Mouse (Mus musculus) G1E (cell line): ENCODE data around the gene Csrnp2. TPM values are rescaled to one million over a fixed set of nuclear protein-coding genes. Genes with fewer than 3 reads are reported as not detected.

ENCODE experiments used
- ATAC-seq: 2 replicates; pipeline ENCODE4 v1.8.0; 2016; ENCODE audit warnings: mild to moderate bottlenecking; ENCODE audit not compliant: insufficient number of reproducible peaks, poor library complexity, low FRiP score, severe bottlenecking; ENCODE audit errors: extremely low read depth
- DNase-seq: peaks from one replicate; pipeline ENCODE4 v3.0.0; 2012; ENCODE audit warnings: low spot score
- H3K27me3 ChIP-seq: 2 replicates; pipeline ENCODE4 v1.6.1; 2012; ENCODE audit warnings: mild to moderate bottlenecking, low read length, inconsistent platforms; ENCODE audit not compliant: insufficient read depth
- H3K36me3 ChIP-seq: replicated peaks from 2 replicates; pipeline ENCODE3; 2012; ENCODE audit warnings: mild to moderate bottlenecking, inconsistent platforms
- H3K4me1 ChIP-seq: 2 replicates; pipeline ENCODE4 v1.6.1; 2012; ENCODE audit warnings: low read depth, low read length, inconsistent platforms, mixed read lengths; ENCODE audit not compliant: insufficient read depth
- H3K4me3 ChIP-seq: 2 replicates; pipeline ENCODE4 v1.5.1; 2012; ENCODE audit warnings: low read depth, mild to moderate bottlenecking, inconsistent platforms, low read length, moderate library complexity, mixed read lengths
- H3K9me3 ChIP-seq: replicated peaks from 2 replicates; pipeline ENCODE4 v1.6.1; 2012; ENCODE audit warnings: inconsistent platforms
- CTCF ChIP-seq: IDR thresholded peaks from 2 replicates; pipeline ENCODE4 v1.5.1; 2012; ENCODE audit warnings: low read depth, low read length, inconsistent platforms, mixed read lengths
- GATA1 ChIP-seq: IDR thresholded peaks from 2 replicates; pipeline ENCODE4 v1.6.1; 2012; ENCODE audit warnings: borderline replicate concordance, low read length, inconsistent platforms, mixed read lengths
- GATA2 ChIP-seq: IDR thresholded peaks from 2 replicates; pipeline ENCODE4 v1.6.1; 2012; ENCODE audit warnings: low read depth, low read length, inconsistent platforms, borderline replicate concordance
- POLR2AphosphoS5 ChIP-seq: IDR thresholded peaks from 2 replicates; pipeline ENCODE4 v1.6.1; 2012; ENCODE audit warnings: low read depth, low read length, inconsistent platforms; ENCODE audit not compliant: insufficient replicate concordance
- TAL1 ChIP-seq: conservative IDR thresholded peaks from 2 replicates; pipeline ENCODE4 v1.6.1; 2012; ENCODE audit warnings: low read depth, low read length, inconsistent platforms, mixed read lengths
- polyA plus RNA-seq: library from polyadenylated mRNA; stranded (reverse); fragments of >175 nt; gene quantifications from 2 replicates; pipeline ENCODE4 v1.2.3, GENCODE M21; 2012
- total RNA-seq, 2 experiments: library from RNA; stranded (forward) in 1 of 2; stranded (reverse) in 1 of 2; fragments of 200-1000 nt in 1 of 2; fragments of >200 nt in 1 of 2; fragmentation: Nextera tagmentation in 1 of 2; gene quantifications; 2 replicates each; pipeline ENCODE4 v1.2.3; 2014 to 2017

Csrnp2 gene
- total and polyA plus RNA-seq, 3 experiments: 1.3 to 3.8 (median 3.1) TPM

DNA sequence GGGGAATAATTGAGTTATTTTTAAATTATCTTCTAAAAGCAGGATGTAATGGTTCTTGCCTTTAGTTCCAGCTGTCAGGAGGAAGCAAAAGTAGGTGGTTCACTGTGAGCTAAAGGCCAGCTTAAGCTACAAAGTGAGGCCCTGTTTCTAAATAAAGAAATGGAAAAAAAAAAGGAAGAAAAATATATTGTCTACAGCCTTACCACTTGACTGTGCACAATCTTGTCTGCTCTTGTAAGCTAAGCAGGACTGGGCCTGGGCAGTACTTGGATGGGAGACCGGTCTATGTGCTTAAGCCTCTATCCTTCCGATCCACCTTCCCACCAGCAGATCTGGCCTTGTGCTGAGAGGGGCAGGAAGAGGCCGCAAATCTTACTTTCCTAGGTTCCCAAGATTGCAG lies 45.8 kb downstream of the Csrnp2 start:
- no peak for ATAC-seq
- H3K4me3 ChIP-seq: no peak overlapping the region

GRCm38 (mm10) chr15:100448572-100448971 lies 46.7 kb downstream of the Csrnp2 start:
- ATAC-seq (no peak), DNase-seq (no peak)
- TF ChIP-seq GATA2 (no peak), CTCF (no peak), GATA1 (no peak), TAL1 (no peak), POLR2AphosphoS5 (no peak)
- H3K27me3 ChIP-seq: no peaks in the 10 kb centered on the region
- H3K4me1 ChIP-seq: peaks cover 47% of the 10 kb centered on the region
- 0 out of 2 replicates have a peak, but pooled peaks cover 2% of the 10 kb centered on the region for H3K9me3 ChIP-seq
- no peak overlapping the region for H3K4me3 ChIP-seq
- H3K36me3 ChIP-seq: no peaks in the 10 kb centered on the region

More for the DNA sequence above, 45.8 kb downstream of the Csrnp2 start:
- no peak for DNase-seq
- TF ChIP-seq POLR2AphosphoS5 (no peak), GATA1 (no peak), TAL1 (no peak), GATA2 (no peak), CTCF (no peak)
- Histone ChIP-seq H3K9me3 (0 out of 2 replicates have a peak, but pooled peaks cover 2% of the 10 kb centered on the region), H3K27me3 (no peaks in the 10 kb centered on the region), H3K4me1 (peaks cover 38% of the 10 kb centered on the region), H3K36me3 (no peaks in the 10 kb centered on the region)

DNA sequence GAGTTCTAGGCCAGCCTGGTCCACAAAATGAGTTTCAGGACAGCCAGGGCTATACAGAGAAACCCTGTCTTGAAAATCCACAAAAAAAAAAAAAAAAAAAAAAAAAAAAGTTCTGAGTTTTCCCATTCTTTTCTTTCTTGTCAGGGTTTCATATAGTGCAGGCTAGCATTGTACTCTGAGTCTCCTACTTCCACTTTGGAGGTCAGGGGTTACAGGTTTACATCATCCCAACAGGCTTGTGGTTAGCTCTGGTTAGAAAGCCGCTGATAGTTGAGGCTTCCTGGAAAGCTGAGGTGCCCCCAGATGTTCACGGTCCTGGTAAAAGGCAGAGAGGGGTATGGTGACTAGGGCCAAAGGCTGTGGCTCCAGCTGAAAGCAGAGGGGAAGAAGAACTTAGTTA lies 48.4 kb downstream of the Csrnp2 start:
- TF ChIP-seq CTCF: no peak
- no peak for TF ChIP-seq GATA2
- TF ChIP-seq GATA1: no peak
- no peak for TF ChIP-seq TAL1
- no peak for TF ChIP-seq POLR2AphosphoS5
- ATAC-seq (peak; percentile 36), DNase-seq (peak; percentile 41)
- Histone ChIP-seq H3K4me1 (peaks cover 54% of the 10 kb centered on the region), H3K27me3 (no peaks in the 10 kb centered on the region), H3K9me3 (0 out of 2 replicates have a peak, but pooled peaks cover 2% of the 10 kb centered on the region), H3K36me3 (no peaks in the 10 kb centered on the region), H3K4me3 (no peak overlapping the region)

DNA sequence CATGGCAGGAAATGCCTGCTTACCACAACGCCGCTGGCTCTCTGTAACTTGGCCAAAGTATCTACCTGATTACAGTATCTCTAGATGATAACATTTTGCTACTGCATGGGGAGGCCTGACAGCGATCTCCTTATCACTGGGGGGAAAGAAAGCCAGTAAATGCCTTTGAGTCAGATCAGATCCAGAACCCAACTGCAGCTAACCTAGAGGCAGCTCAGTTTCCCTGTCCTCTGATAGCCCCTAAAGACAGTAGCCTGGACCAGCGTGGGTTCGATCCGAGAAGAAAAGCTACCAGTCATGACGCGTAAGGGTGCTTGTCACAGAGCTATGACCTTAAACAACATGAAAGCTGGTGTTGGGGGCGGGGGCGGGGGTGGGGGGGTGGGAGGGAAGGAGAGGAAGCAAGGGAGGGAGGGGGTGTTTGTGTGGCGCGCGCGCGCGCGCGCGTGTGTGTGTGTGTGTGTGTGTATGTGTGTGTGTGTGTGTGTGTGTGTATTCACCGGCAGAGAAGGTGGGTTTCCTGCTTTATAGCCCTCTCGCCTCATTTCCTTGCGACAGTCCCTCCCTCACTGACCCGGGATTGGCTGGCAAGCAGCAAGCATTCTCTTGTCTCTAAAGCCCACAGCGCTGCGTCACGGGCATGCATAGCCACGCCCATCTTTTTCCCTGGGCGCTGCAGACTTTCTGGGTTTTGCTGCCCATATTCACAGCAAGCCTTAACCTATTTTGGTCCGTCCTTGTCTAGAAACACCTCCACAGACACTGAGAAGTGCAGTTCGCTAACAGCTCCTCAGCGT lies 52.0 kb downstream of the Csrnp2 start:
- H3K27me3 ChIP-seq: no peaks in the 10 kb centered on the region
- H3K4me1 ChIP-seq: peaks cover 61% of the 10 kb centered on the region
- DNase-seq: peak; percentile 76
- TF ChIP-seq GATA2 (no peak), CTCF (no peak), POLR2AphosphoS5 (no peak), GATA1 (no peak), TAL1 (no peak)
- no peaks in the 10 kb centered on the region for H3K36me3 ChIP-seq
- peak; percentile 74 for ATAC-seq
- no peaks in the 10 kb centered on the region for H3K9me3 ChIP-seq
- peak overlapping the region; percentile 61; the same call in 1 of the 2 replicates for H3K4me3 ChIP-seq

- TF ChIP-seq GATA1: no peak
- no peak for TF ChIP-seq TAL1
- no peak for TF ChIP-seq POLR2AphosphoS5
- no peak for TF ChIP-seq GATA2
- no peak for TF ChIP-seq CTCF
These were observed 58.8 kb downstream of the Csrnp2 start for GRCm38 (mm10) chr15:100436518-100436917.

DNA sequence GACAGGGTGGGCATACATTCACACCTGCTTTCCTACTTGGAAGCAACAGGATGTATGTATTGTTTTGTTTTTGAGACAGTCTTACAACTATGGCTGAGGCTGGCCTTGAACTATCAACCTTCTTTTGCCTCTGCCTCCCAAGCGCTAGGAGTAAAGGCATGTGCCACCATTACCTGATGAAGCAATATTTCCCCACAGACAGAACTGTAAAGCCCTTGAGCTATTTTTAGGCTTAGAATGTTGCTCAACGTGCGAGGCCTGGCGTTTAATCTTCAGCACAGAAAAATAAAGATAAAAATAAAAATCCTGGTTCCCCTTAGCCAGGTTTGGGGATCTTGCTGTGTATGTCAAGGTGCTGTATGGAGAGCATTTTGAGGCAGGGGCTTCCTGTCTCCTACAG lies 59.2 kb downstream of the Csrnp2 start:
- no peak for TF ChIP-seq GATA1
- no peak for TF ChIP-seq GATA2
- no peak for TF ChIP-seq TAL1
- no peak for TF ChIP-seq POLR2AphosphoS5
- TF ChIP-seq CTCF: no peak

More at GRCm38 (mm10) chr15:100436518-100436917, 58.8 kb downstream of the Csrnp2 start:
- H3K36me3 ChIP-seq: no peaks in the 10 kb centered on the region
- DNase-seq: no peak
- peaks cover 73% of the 10 kb centered on the region for H3K4me1 ChIP-seq
- ATAC-seq: no peak
- H3K27me3 ChIP-seq: no peaks in the 10 kb centered on the region
- H3K4me3 ChIP-seq: no peak overlapping the region
- H3K9me3 ChIP-seq: peaks cover 5% of the 10 kb centered on the region; the same call in 1 of the 2 replicates

More for the DNA sequence above, 59.2 kb downstream of the Csrnp2 start:
- peaks cover 69% of the 10 kb centered on the region for H3K4me1 ChIP-seq
- DNase-seq (no peak), ATAC-seq (no peak)
- no peak overlapping the region for H3K4me3 ChIP-seq
- H3K27me3 ChIP-seq: no peaks in the 10 kb centered on the region
- no peaks in the 10 kb centered on the region for H3K36me3 ChIP-seq
- H3K9me3 ChIP-seq: peaks cover 5% of the 10 kb centered on the region; the same call in 1 of the 2 replicates
